Mouse (Mus musculus) MEL (cell line): ENCODE data around the gene Rragc. TPM values are rescaled to one million over a fixed set of nuclear protein-coding genes. Genes with fewer than 3 reads are reported as not detected.

Experiments
- DNase-seq: peaks from one replicate; pipeline ENCODE4 v3.0.0; 2011; ENCODE audit warnings: low read depth, low spot score
- H3K27ac ChIP-seq: 2 replicates; pipeline ENCODE4 v1.5.1; 2012; ENCODE audit warnings: low read depth, mild to moderate bottlenecking, control low read depth, low read length, moderate library complexity; ENCODE audit not compliant: control insufficient read depth
- H3K27me3 ChIP-seq, 2 experiments: fragments of 150-350 bp in 1 of 2; sonication (generic) in 1 of 2; 2 replicates each; pipeline ENCODE4 v1.6.1; 2012; ENCODE audit warnings: low read length in 2 of 2, mild to moderate bottlenecking in 2 of 2, improper control_type of control experiment in 1 of 2, moderate library complexity in 1 of 2; ENCODE audit not compliant: insufficient read depth in 2 of 2, control insufficient read depth in 1 of 2
- H3K36me3 ChIP-seq, 2 experiments: 2 replicates each; pipeline ENCODE4 v1.6.1; 2012 to 2014; ENCODE audit warnings: low read length in 2 of 2, improper control_type of control experiment in 1 of 2, inconsistent platforms in 1 of 2, mild to moderate bottlenecking in 1 of 2; ENCODE audit not compliant: insufficient read depth in 2 of 2, control insufficient read depth in 1 of 2
- H3K4me1 ChIP-seq, 2 experiments: fragments of 150-350 bp in 1 of 2; sonication (generic) in 1 of 2; 2 replicates each; pipeline ENCODE4 v1.6.1; 2012; ENCODE audit warnings: low read length in 2 of 2, improper control_type of control experiment in 1 of 2, mild to moderate bottlenecking in 1 of 2; ENCODE audit not compliant: insufficient read depth in 2 of 2, control insufficient read depth in 1 of 2
- H3K4me3 ChIP-seq, 2 experiments: fragments of 150-350 bp in 1 of 2; sonication (generic) in 1 of 2; 2 replicates each; pipeline ENCODE4 v1.5.1; 2012; ENCODE audit warnings: low read depth in 2 of 2, low read length in 2 of 2, mild to moderate bottlenecking in 2 of 2, moderate library complexity in 2 of 2, control low read depth in 1 of 2, improper control_type of control experiment in 1 of 2; ENCODE audit not compliant: control insufficient read depth in 1 of 2, insufficient read depth in 1 of 2
- H3K79me2 ChIP-seq: 2 replicates; pipeline ENCODE4 v1.6.1; 2012; ENCODE audit warnings: mild to moderate bottlenecking, low read length, moderate library complexity; ENCODE audit not compliant: control insufficient read depth, poor library complexity, insufficient read depth
- H3K9ac ChIP-seq: 2 replicates; pipeline ENCODE4 v1.6.1; 2012; ENCODE audit warnings: low read depth, mild to moderate bottlenecking, control low read depth, low read length, moderate library complexity; ENCODE audit not compliant: control insufficient read depth, poor library complexity, severe bottlenecking
- H3K9me3 ChIP-seq: fragments of 150-350 bp; sonication (generic); replicated peaks from 2 replicates; pipeline ENCODE4 v1.6.1; 2012; ENCODE audit warnings: mild to moderate bottlenecking, low read length, improper control_type of control experiment, moderate library complexity; ENCODE audit not compliant: insufficient read depth
- BHLHE40 ChIP-seq: IDR thresholded peaks from 2 replicates; pipeline ENCODE4 v1.6.1; 2012; ENCODE audit warnings: low read depth, mild to moderate bottlenecking, inconsistent platforms, low read length, improper control_type of control experiment, borderline replicate concordance
- CHD1 ChIP-seq: IDR thresholded peaks from 2 replicates; pipeline ENCODE4 v1.6.1; 2012; ENCODE audit warnings: low read depth, mild to moderate bottlenecking, inconsistent platforms, low read length, improper control_type of control experiment
- CHD2 ChIP-seq: IDR thresholded peaks from 2 replicates; pipeline ENCODE4 v1.6.1; 2011; ENCODE audit warnings: low read length, improper control_type of control experiment
- CTCF ChIP-seq, 3 experiments: IDR thresholded peaks in 2 of 3; conservative IDR thresholded peaks in 1 of 3; 2 replicates each; pipeline ENCODE4 v1.5.1; 2011 to 2012; ENCODE audit warnings: low read length in 3 of 3, low read depth in 2 of 3, mild to moderate bottlenecking in 2 of 3, improper control_type of control experiment in 1 of 3, inconsistent platforms in 1 of 3, mixed read lengths in 1 of 3, moderate library complexity in 1 of 3; ENCODE audit not compliant: control insufficient read depth in 1 of 3, insufficient read depth in 1 of 3, poor library complexity in 1 of 3, severe bottlenecking in 1 of 3
- E2F4 ChIP-seq: IDR thresholded peaks from 2 replicates; pipeline ENCODE4 v1.6.1; 2011; ENCODE audit warnings: low read depth, low read length, improper control_type of control experiment, borderline replicate concordance
- ELF1 ChIP-seq: IDR thresholded peaks from 2 replicates; pipeline ENCODE4 v1.6.1; 2014; ENCODE audit warnings: low read depth, mild to moderate bottlenecking, inconsistent platforms, low read length, improper control_type of control experiment, moderate library complexity
- EP300 ChIP-seq, 2 experiments: IDR thresholded peaks; 2 replicates each; pipeline ENCODE4 v1.6.1; 2011; ENCODE audit warnings: improper control_type of control experiment in 2 of 2, low read length in 2 of 2, low read depth in 1 of 2, mild to moderate bottlenecking in 1 of 2
- ETS1 ChIP-seq: IDR thresholded peaks from 2 replicates; pipeline ENCODE4 v1.6.1; 2012; ENCODE audit warnings: low read depth, mild to moderate bottlenecking, inconsistent platforms, low read length, improper control_type of control experiment, moderate library complexity
- GABPA ChIP-seq: IDR thresholded peaks from 2 replicates; pipeline ENCODE4 v1.6.1; 2012; ENCODE audit warnings: low read depth, mild to moderate bottlenecking, inconsistent platforms, low read length, improper control_type of control experiment, moderate library complexity
- GATA1 ChIP-seq: IDR thresholded peaks from 2 replicates; pipeline ENCODE4 v1.6.1; 2011; ENCODE audit warnings: low read depth, low read length, improper control_type of control experiment
- HCFC1 ChIP-seq: IDR thresholded peaks from 2 replicates; pipeline ENCODE4 v1.6.1; 2012; ENCODE audit warnings: low read depth, mild to moderate bottlenecking, inconsistent platforms, low read length, improper control_type of control experiment, moderate library complexity
- JUND ChIP-seq: IDR thresholded peaks from 2 replicates; pipeline ENCODE4 v1.6.1; 2011; ENCODE audit warnings: low read depth, mild to moderate bottlenecking, improper control_type of control experiment, low read length
- KAT2A ChIP-seq: conservative IDR thresholded peaks from 2 replicates; pipeline ENCODE4 v1.6.1; 2012; ENCODE audit warnings: low read depth, low read length, improper control_type of control experiment, inconsistent platforms
- MAFK ChIP-seq: IDR thresholded peaks from 2 replicates; pipeline ENCODE4 v1.6.1; 2011; ENCODE audit warnings: low read depth, mild to moderate bottlenecking, low read length, improper control_type of control experiment, borderline replicate concordance
- MAZ ChIP-seq: IDR thresholded peaks from 2 replicates; pipeline ENCODE4 v1.6.1; 2012; ENCODE audit warnings: low read depth, mild to moderate bottlenecking, inconsistent platforms, low read length, improper control_type of control experiment
- MEF2A ChIP-seq: IDR thresholded peaks from 2 replicates; pipeline ENCODE4 v1.6.1; 2014; ENCODE audit warnings: low read depth, mild to moderate bottlenecking, inconsistent platforms, low read length, improper control_type of control experiment; ENCODE audit not compliant: poor library complexity, insufficient replicate concordance, severe bottlenecking; ENCODE audit errors: extremely low read depth
- MYB ChIP-seq: IDR thresholded peaks from 2 replicates; pipeline ENCODE4 v1.6.1; 2011; ENCODE audit warnings: mild to moderate bottlenecking, low read depth, low read length, improper control_type of control experiment
- NELFE ChIP-seq: IDR thresholded peaks from 2 replicates; pipeline ENCODE4 v1.6.1; 2011; ENCODE audit warnings: low read depth, low read length, improper control_type of control experiment
- NRF1 ChIP-seq: IDR thresholded peaks from 2 replicates; pipeline ENCODE4 v1.6.1; 2014; ENCODE audit warnings: low read depth, mild to moderate bottlenecking, inconsistent platforms, low read length, improper control_type of control experiment, moderate library complexity; ENCODE audit not compliant: poor library complexity, insufficient read depth, severe bottlenecking
- POLR2A ChIP-seq, 2 experiments: IDR thresholded peaks; 2 replicates each; pipeline ENCODE4 v1.6.1; 2011 to 2012; ENCODE audit warnings: low read length in 2 of 2, mild to moderate bottlenecking in 2 of 2, control low read depth in 1 of 2, improper control_type of control experiment in 1 of 2, low read depth in 1 of 2, moderate library complexity in 1 of 2; ENCODE audit not compliant: control insufficient read depth in 1 of 2, insufficient read depth in 1 of 2, poor library complexity in 1 of 2
- POLR2AphosphoS2 ChIP-seq: IDR thresholded peaks from 2 replicates; pipeline ENCODE4 v1.6.1; 2011; ENCODE audit warnings: low read length, improper control_type of control experiment
- POLR2AphosphoS5 ChIP-seq: IDR thresholded peaks from 2 replicates; pipeline ENCODE4 v1.6.1; 2012; ENCODE audit warnings: low read depth, borderline replicate concordance, mild to moderate bottlenecking, inconsistent platforms, low read length, moderate library complexity, mixed read lengths
- RAD21 ChIP-seq: IDR thresholded peaks from 2 replicates; pipeline ENCODE4 v1.6.1; 2011; ENCODE audit warnings: mild to moderate bottlenecking, low read depth, low read length, improper control_type of control experiment
- RCOR1 ChIP-seq: IDR thresholded peaks from 2 replicates; pipeline ENCODE4 v1.6.1; 2012; ENCODE audit warnings: low read depth, mild to moderate bottlenecking, inconsistent platforms, low read length, improper control_type of control experiment
- SIN3A ChIP-seq: IDR thresholded peaks from 2 replicates; pipeline ENCODE4 v1.6.1; 2012; ENCODE audit warnings: low read length, improper control_type of control experiment, inconsistent platforms
- SMC3 ChIP-seq: IDR thresholded peaks from 2 replicates; pipeline ENCODE4 v1.6.1; 2011; ENCODE audit warnings: low read depth, low read length, improper control_type of control experiment
- TBP ChIP-seq: IDR thresholded peaks from 2 replicates; pipeline ENCODE4 v1.8.0; 2011; ENCODE audit warnings: low read depth, low read length, improper control_type of control experiment
- TCF12 ChIP-seq: IDR thresholded peaks from 2 replicates; pipeline ENCODE4 v1.6.1; 2014; ENCODE audit warnings: low read depth, mild to moderate bottlenecking, inconsistent platforms, low read length, improper control_type of control experiment, moderate library complexity
- UBTF ChIP-seq: IDR thresholded peaks from 2 replicates; pipeline ENCODE4 v1.6.1; 2012; ENCODE audit warnings: low read depth, mild to moderate bottlenecking, inconsistent platforms, low read length, improper control_type of control experiment, moderate library complexity, borderline replicate concordance; ENCODE audit not compliant: insufficient read depth
- USF1 ChIP-seq: IDR thresholded peaks from 2 replicates; pipeline ENCODE4 v1.6.1; 2014; ENCODE audit warnings: low read depth, mild to moderate bottlenecking, inconsistent platforms, low read length, improper control_type of control experiment, moderate library complexity
- ZC3H11A ChIP-seq: IDR thresholded peaks from 2 replicates; pipeline ENCODE4 v1.6.1; 2012; ENCODE audit warnings: low read depth, mild to moderate bottlenecking, inconsistent platforms, low read length, improper control_type of control experiment
- ZKSCAN1 ChIP-seq: IDR thresholded peaks from 2 replicates; pipeline ENCODE4 v1.6.1; 2012; ENCODE audit warnings: low read depth, mild to moderate bottlenecking, inconsistent platforms, low read length, improper control_type of control experiment, moderate library complexity
- ZMIZ1 ChIP-seq: IDR thresholded peaks from 2 replicates; pipeline ENCODE4 v1.6.1; 2012; ENCODE audit warnings: low read depth, mild to moderate bottlenecking, inconsistent platforms, low read length, improper control_type of control experiment, moderate library complexity
- ZNF384 ChIP-seq: IDR thresholded peaks from 2 replicates; pipeline ENCODE4 v1.6.1; 2012; ENCODE audit warnings: low read depth, mild to moderate bottlenecking, inconsistent platforms, low read length, improper control_type of control experiment
- polyA plus RNA-seq, 2 experiments: library from polyadenylated mRNA; stranded (reverse) in 1 of 2; unstranded in 1 of 2; fragments of >175 nt in 1 of 2; fragments of >200 nt in 1 of 2; gene quantifications; 2 replicates each; pipeline versions ENCODE4 v1.2.1 to v1.2.4; 2012; ENCODE audit warnings: low replicate concordance in 2 of 2, low read depth in 1 of 2; ENCODE audit not compliant: insufficient read length in 2 of 2, insufficient read depth in 1 of 2, missing spikeins in 1 of 2
- total RNA-seq: library from RNA; depleted of rRNA; stranded (reverse); fragments of 300-350 nt; gene quantifications from 2 replicates; pipeline ENCODE4 v1.2.3, GENCODE M21; 2012; rRNA removed

The Rragc gene
- total RNA-seq (19.5 and 21.0 TPM in 2 replicates), polyA plus RNA-seq (10 to 100 TPM in 1 of 2 experiments, not detected in 1; 36.6 TPM)

GRCm38 (mm10) chr4:123916748-123917547 lies at the start of gene Rragc:
Gene Rragc (plus strand): TSS chr4:123917446.
- Histone ChIP-seq H3K4me1 (peaks cover 0 to 15% of the 10 kb centered on the region in 2 experiments; a peak in 2 of 4 replicates), H3K4me3 (peak within 1 kb of the TSS; percentile 86 to 96), H3K79me2 (peaks cover 44% of the 10 kb centered on the region), H3K27me3 (no peaks in the 10 kb centered on the region), H3K36me3 (peaks cover 7 to 25% of the 10 kb centered on the region in 2 experiments), H3K27ac (peak within 1 kb of the TSS; percentile 55), H3K9me3 (no peaks in the 10 kb centered on the region), H3K9ac (peak within 1 kb of the TSS; percentile 98)
- DNase-seq: peak; percentile 97
- TF ChIP-seq RAD21 (no peak), E2F4 (no peak), ELF1 (peak; percentile 61; the same call in 1 of the 2 replicates), JUND (no peak), POLR2AphosphoS2 (peak; percentile 65), GABPA (no peak), USF1 (peak; percentile 98), GATA1 (no peak), POLR2AphosphoS5 (no peak), ZMIZ1 (no peak), SIN3A (peak; percentile 91), UBTF (0 out of 2 replicates have a peak, but pooled peaks have one; percentile 41), SMC3 (no peak), TCF12 (peak; percentile 45), ZKSCAN1 (no peak), CTCF (IDR thresholded peaks at IDR 0.05 in 2 of 3, conservative IDR thresholded peaks at IDR 0.05 in 1 of 3; ENCODE audit: control insufficient read depth in 1 of 3, insufficient read depth in 1 of 3, low read depth in 2 of 3, low read length in 3 of 3, poor library complexity in 1 of 3, severe bottlenecking in 1 of 3) (no peak), EP300 (IDR thresholded peaks at IDR 0.05; ENCODE audit: low read depth in 1 of 2, low read length in 2 of 2) (peak in 1 of 2 experiments; percentile 51; a peak in 2 of 4 replicates), KAT2A (no peak; the same call in 1 of the 2 replicates), TBP (0 out of 2 replicates have a peak, but pooled peaks have one; percentile 39), ZNF384 (no peak), MYB (no peak), NELFE (peak; percentile 69), HCFC1 (peak; percentile 89), NRF1 (no peak), CHD2 (peak; percentile 59; the same call in 1 of the 2 replicates), MAZ (peak; percentile 98), RCOR1 (no peak), MEF2A (no peak; the same call in 1 of the 2 replicates), ETS1 (peak; percentile 77), ZC3H11A (no peak), BHLHE40 (peak; percentile 94), CHD1 (no peak), POLR2A (IDR thresholded peaks at IDR 0.05; ENCODE audit: control insufficient read depth in 1 of 2, insufficient read depth in 1 of 2, low read depth in 1 of 2, low read length in 2 of 2, poor library complexity in 1 of 2) (peak; percentile 79 to 92), MAFK (no peak)
